In the genomic region with DNA sequence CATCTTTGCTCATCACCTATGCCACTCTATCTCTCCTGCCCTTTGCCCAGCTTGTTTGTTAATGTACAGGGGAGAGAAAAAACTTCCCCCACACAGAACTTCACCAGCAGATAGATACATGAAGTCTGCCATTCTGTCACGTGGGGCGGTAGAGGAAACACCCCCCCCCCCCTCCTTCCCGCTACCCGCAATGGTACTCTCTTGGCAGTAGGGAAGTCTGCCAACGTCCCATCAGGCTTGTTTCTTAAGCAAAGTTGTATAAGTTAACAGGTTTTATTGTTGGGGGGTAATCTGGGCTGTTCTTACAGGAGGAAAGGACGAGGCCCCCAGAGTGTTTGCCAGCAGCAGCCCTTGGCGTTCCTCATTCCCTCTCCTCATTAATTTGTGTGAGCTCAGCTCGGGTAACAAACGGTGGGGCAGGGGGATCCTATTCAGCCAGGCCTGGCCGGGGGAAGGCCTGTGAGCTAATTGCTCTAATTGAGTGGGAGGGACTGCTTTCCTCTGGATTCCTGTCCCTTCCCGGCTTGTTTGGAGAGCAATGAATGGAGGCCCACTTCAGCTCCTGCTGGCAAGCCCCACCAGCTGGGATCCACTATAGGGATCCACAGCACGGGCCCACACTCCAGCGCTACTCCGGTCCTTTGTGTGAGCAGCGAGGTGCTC, we compare ENCODE assay signal across 10 mouse cellular contexts.
DNase-seq lines count a peak whose midpoint lies in the region; ATAC-seq and TF ChIP-seq lines count a peak whose summit lies in the region.
"Had no signal": no experiment of that assay in that cellular context is flagged by ENCODE, and none has a peak within 500 bp of the region (broad histone marks: within the 10 kb centered on the region; RNA-seq: fewer than 3 reads in every experiment).

No protein-coding gene starts in this region.

- no peak for TF ChIP-seq CTCF in lung, embryonic 14.5 days (IDR thresholded peaks at IDR 0.05; ENCODE audit: low read depth)

- H3K4me2 ChIP-seq in lung, embryonic 14.5 days: peak overlapping the region; percentile 20; the same call in 1 of the 2 replicates
- peak overlapping the region; percentile 41 for H3K4me2 ChIP-seq in neural tube, embryonic 13.5 days
- H3K4me2 ChIP-seq: liver, embryonic 15.5 days had no signal

- 32% methylated on average over 15 of the region's 15 CpGs for WGBS in lung, embryonic 14.5 days
- 5% methylated on average over 15 of the region's 15 CpGs for WGBS in forebrain, embryonic 10.5 days
- WGBS in neural tube, embryonic 13.5 days: 7% methylated on average over 15 of the region's 15 CpGs

- H3K4me3 ChIP-seq in lung, embryonic 14.5 days (ENCODE audit: low read depth, low read length): no peak overlapping the region
- H3K4me3 ChIP-seq in forebrain, embryonic 10.5 days: peak overlapping the region; percentile 37
- no peak overlapping the region for H3K4me3 ChIP-seq in neural tube, embryonic 13.5 days
- H3K4me3 ChIP-seq: liver, embryonic 15.5 days had no signal

- H3K27ac ChIP-seq in lung, embryonic 14.5 days (ENCODE audit: low read depth): no peak overlapping the region
- H3K27ac ChIP-seq in forebrain, embryonic 10.5 days: peak overlapping the region; percentile 89
- peak overlapping the region; percentile 91 for H3K27ac ChIP-seq in neural tube, embryonic 13.5 days (replicated peaks)
- H3K27ac ChIP-seq: liver, embryonic 15.5 days had no signal

- DNase-seq in lung, embryonic 14.5 days: peak; percentile 36
- DNase-seq in lung, postnatal 14 days: no peak
- peak; percentile 85 for DNase-seq in forebrain, embryonic 10.5 days (ENCODE audit: extremely low spot score, low spot score)
- peak; percentile 51 to 63 for DNase-seq in layer of hippocampus, postnatal 10 days (ENCODE audit: low spot score in 2 of 2)
- no peak for DNase-seq in adrenal gland, postnatal 10 days
- no peak for DNase-seq in cerebellum, adult 9-10 months
- DNase-seq in B cell, adult 2 months: no peak

- H3K4me1 ChIP-seq in lung, embryonic 14.5 days (ENCODE audit: insufficient read depth): peaks cover 5% of the 10 kb centered on the region
- H3K4me1 ChIP-seq in forebrain, embryonic 10.5 days: peaks cover 50% of the 10 kb centered on the region
- H3K4me1 ChIP-seq in neural tube, embryonic 13.5 days (replicated peaks): peaks cover 44% of the 10 kb centered on the region

- no peaks in the 10 kb centered on the region for H3K27me3 ChIP-seq in lung, embryonic 14.5 days (ENCODE audit: insufficient read depth, low read length)
- peaks cover 65% of the 10 kb centered on the region for H3K27me3 ChIP-seq in forebrain, embryonic 10.5 days (ENCODE audit: poor library complexity, severe bottlenecking)
- peaks cover 13% of the 10 kb centered on the region for H3K27me3 ChIP-seq in neural tube, embryonic 13.5 days
- H3K27me3 ChIP-seq: liver, embryonic 15.5 days had no signal

- no peaks in the 10 kb centered on the region for H3K9me3 ChIP-seq in lung, embryonic 14.5 days (ENCODE audit: low read depth, low read length)
- no peaks in the 10 kb centered on the region for H3K9me3 ChIP-seq in forebrain, embryonic 10.5 days
- H3K9me3 ChIP-seq in neural tube, embryonic 13.5 days: no peaks in the 10 kb centered on the region
- H3K9me3 ChIP-seq: liver, embryonic 15.5 days had no signal

- peak; percentile 69 for ATAC-seq in lung, embryonic 14.5 days (ENCODE audit: insufficient read depth)
- ATAC-seq in neural tube, embryonic 13.5 days (ENCODE audit: low read depth): peak; percentile 88
- ATAC-seq: Patski had no signal

- no peaks in the 10 kb centered on the region for H3K36me3 ChIP-seq in lung, embryonic 14.5 days (ENCODE audit: insufficient read depth)
- H3K36me3 ChIP-seq in forebrain, embryonic 10.5 days (replicated peaks): no peaks in the 10 kb centered on the region
- no peaks in the 10 kb centered on the region for H3K36me3 ChIP-seq in neural tube, embryonic 13.5 days
- H3K36me3 ChIP-seq: liver, embryonic 15.5 days had no signal

- no peak overlapping the region for H3K9ac ChIP-seq in lung, embryonic 14.5 days
- peak overlapping the region; percentile 54 for H3K9ac ChIP-seq in neural tube, embryonic 13.5 days
- H3K9ac ChIP-seq: liver, embryonic 15.5 days had no signal

Comparison
In these comparisons a context has a peak if more than half of its experiments do, and no peak if none do; other contexts are left out.
1. DNase-seq: peak in lung, embryonic 14.5 days (single experiment), forebrain, embryonic 10.5 days (single experiment) and layer of hippocampus, postnatal 10 days (2 of 2); none in lung, postnatal 14 days (single experiment), adrenal gland, postnatal 10 days (single experiment), cerebellum, adult 9-10 months (single experiment) and B cell, adult 2 months (0 of 2).